Mouse (Mus musculus) retina, postnatal 7 days (tissue): ENCODE data around the gene Fezf2.

Experiments
- DNase-seq: peaks from one replicate; pipeline ENCODE4 v3.0.0-alpha.2; 2012; ENCODE audit warnings: low read depth, low spot score

Fezf2 gene

GRCm38 (mm10) chr14:12342458-12343131 is 5.4 kb downstream of the Fezf2 start:
- no peak for DNase-seq

GRCm38 (mm10) chr14:12341789-12342457 is 6.1 kb downstream of the Fezf2 start:
- DNase-seq, result no peak

- DNase-seq, result no peak
These were observed 6.8 kb downstream of the Fezf2 start for GRCm38 (mm10) chr14:12341075-12341788.

- DNase-seq, result no peak
These were observed 7.5 kb downstream of the Fezf2 start for GRCm38 (mm10) chr14:12340238-12341074.

- DNase-seq, result no peak
These were observed 9.0 kb downstream of the Fezf2 start for GRCm38 (mm10) chr14:12338811-12339565.

GRCm38 (mm10) chr14:12337998-12338809 is 9.8 kb downstream of the Fezf2 start:
- no peak for DNase-seq

GRCm38 (mm10) chr14:12337421-12337997 is 10.5 kb downstream of the Fezf2 start:
- DNase-seq, result no peak

GRCm38 (mm10) chr14:12334925-12335324 is 13.1 kb downstream of the Fezf2 start:
- no peak for DNase-seq

GRCm38 (mm10) chr14:12333622-12334021 is 14.4 kb downstream of the Fezf2 start:
- no peak for DNase-seq

GRCm38 (mm10) chr14:12303106-12303505 is 44.9 kb downstream of the Fezf2 start:
- no peak for DNase-seq

GRCm38 (mm10) chr14:12300677-12301076 is 47.3 kb downstream of the Fezf2 start:
- no peak for DNase-seq

GRCm38 (mm10) chr14:12300275-12300674 is 47.7 kb downstream of the Fezf2 start:
- DNase-seq, result no peak

- DNase-seq, result no peak
These were observed 48.3 kb downstream of the Fezf2 start for GRCm38 (mm10) chr14:12299654-12300053.

GRCm38 (mm10) chr14:12299171-12299570 is 48.8 kb downstream of the Fezf2 start:
- DNase-seq, result no peak

GRCm38 (mm10) chr14:12296391-12296790 is 51.6 kb downstream of the Fezf2 start:
- no peak for DNase-seq
